Comparison of ENCODE assay signal across 9 mouse cellular contexts in genomic region chr11:53736771-53737572, GRCm38 (mm10). TPM values are rescaled to one million over a fixed set of nuclear protein-coding genes. Genes with fewer than 3 reads are reported as not detected.
DNase-seq lines count a peak whose midpoint lies in the region; ATAC-seq and TF ChIP-seq lines count a peak whose summit lies in the region.
"Had no signal": no experiment of that assay in that cellular context is flagged by ENCODE, and none has a peak within 500 bp of the region (broad histone marks: within the 10 kb centered on the region; RNA-seq: fewer than 3 reads in every experiment).

No protein-coding gene starts in this region.

- H3K4me2 ChIP-seq in CH12.LX (ENCODE audit: insufficient read depth, low read depth, poor library complexity, severe bottlenecking) = peak overlapping the region; percentile 9; the same call in 1 of the 2 replicates
- no peak overlapping the region for H3K4me2 ChIP-seq in heart, postnatal 0 days (ENCODE audit: low read depth, low read length)
- H3K4me2 ChIP-seq in liver, embryonic 15.5 days = no peak overlapping the region
- H3K4me2 ChIP-seq in neural tube, embryonic 14.5 days (ENCODE audit: low read depth, low read length) = no peak overlapping the region
- H3K4me2 ChIP-seq: midbrain, embryonic 12.5 days had no signal

- DNase-seq in CH12.LX (ENCODE audit: extremely low read depth) = peak; percentile 99
- DNase-seq in brain, adult 2 months (ENCODE audit: low read depth, low spot score) = peak; percentile 87
- DNase-seq in fibroblast of lung, adult 2 months (ENCODE audit: low read depth) = peak; percentile 68
- peak; percentile 84 for DNase-seq in heart, postnatal 0 days (ENCODE audit: low spot score)
- peak; percentile 86 to 90 for DNase-seq in kidney, postnatal 4 days

- peak; percentile 80 to 99 for TF ChIP-seq CTCF in CH12.LX (conservative IDR thresholded peaks at IDR 0.05 in 1 of 2, IDR thresholded peaks at IDR 0.05 in 1 of 2; ENCODE audit: low read depth in 2 of 2, low read length in 2 of 2)
- TF ChIP-seq CTCF in heart, postnatal 0 days (IDR thresholded peaks at IDR 0.05; ENCODE audit: low read depth) = peak; percentile 84
- TF ChIP-seq CTCF in testis, adult 2 months (IDR thresholded peaks at IDR 0.05; ENCODE audit: control insufficient read depth, insufficient read depth, insufficient replicate concordance, low read depth, low read length) = peak; percentile 89

- H3K4me3 ChIP-seq in CH12.LX (replicated peaks in 1 of 3; ENCODE audit: low read depth in 2 of 3, low read length in 2 of 3, poor library complexity in 1 of 3) = no peak overlapping the region
- H3K4me3 ChIP-seq in heart, postnatal 0 days (ENCODE audit: low read depth, low read length) = no peak overlapping the region
- no peak overlapping the region for H3K4me3 ChIP-seq in liver, embryonic 15.5 days (replicated peaks)
- H3K4me3 ChIP-seq in neural tube, embryonic 14.5 days (ENCODE audit: low read depth, low read length) = no peak overlapping the region
- no peak overlapping the region for H3K4me3 ChIP-seq in testis, adult 2 months (ENCODE audit: control insufficient read depth, low read depth, low read length)
- H3K4me3 ChIP-seq: midbrain, embryonic 12.5 days had no signal

- TF ChIP-seq POLR2A in CH12.LX (IDR thresholded peaks at IDR 0.05; ENCODE audit: low read depth, low read length) = no peak
- TF ChIP-seq POLR2A in testis, adult 2 months (IDR thresholded peaks at IDR 0.05; ENCODE audit: control insufficient read depth, low read depth, low read length) = no peak

- H3K79me2 ChIP-seq in CH12.LX (replicated peaks; ENCODE audit: control insufficient read depth, extremely low read depth, insufficient read depth, poor library complexity, severe bottlenecking) = no peaks in the 10 kb centered on the region

- H3K9ac ChIP-seq in CH12.LX (ENCODE audit: insufficient read depth, low read depth) = peak overlapping the region; percentile 40; the same call in 1 of the 2 replicates
- no peak overlapping the region for H3K9ac ChIP-seq in heart, postnatal 0 days (replicated peaks; ENCODE audit: low read depth, low read length)
- no peak overlapping the region for H3K9ac ChIP-seq in liver, embryonic 15.5 days
- H3K9ac ChIP-seq in neural tube, embryonic 14.5 days (replicated peaks; ENCODE audit: low read depth, low read length) = no peak overlapping the region
- H3K9ac ChIP-seq: midbrain, embryonic 12.5 days had no signal

- no peaks in the 10 kb centered on the region for H3K27me3 ChIP-seq in CH12.LX (replicated peaks)
- H3K27me3 ChIP-seq in heart, postnatal 0 days (ENCODE audit: control insufficient read depth, insufficient read depth, low read length) = no peaks in the 10 kb centered on the region
- no peaks in the 10 kb centered on the region for H3K27me3 ChIP-seq in liver, embryonic 15.5 days
- no peaks in the 10 kb centered on the region for H3K27me3 ChIP-seq in neural tube, embryonic 14.5 days (ENCODE audit: control insufficient read depth, insufficient read depth, low read length)
- no peaks in the 10 kb centered on the region for H3K27me3 ChIP-seq in testis, adult 2 months (ENCODE audit: control insufficient read depth, insufficient read depth, low read length)
- H3K27me3 ChIP-seq: midbrain, embryonic 12.5 days had no signal

- WGBS in heart, postnatal 0 days = 45% methylated on average over 14 of the region's 14 CpGs
- WGBS in liver, embryonic 15.5 days (ENCODE audit: insufficient replicate concordance) = 42% methylated on average over 14 of the region's 14 CpGs
- WGBS in neural tube, embryonic 14.5 days = 51% methylated on average over 14 of the region's 14 CpGs

- TF ChIP-seq EP300 in CH12.LX (IDR thresholded peaks at IDR 0.05; ENCODE audit: low read length) = peak; percentile 44; the same call in 1 of the 2 replicates
- no peak for TF ChIP-seq EP300 in heart, postnatal 0 days (IDR thresholded peaks at IDR 0.05; ENCODE audit: low read depth)

- H3K9me3 ChIP-seq in CH12.LX (replicated peaks; ENCODE audit: low read length) = no peaks in the 10 kb centered on the region
- H3K9me3 ChIP-seq in heart, postnatal 0 days (replicated peaks; ENCODE audit: control insufficient read depth, low read length) = no peaks in the 10 kb centered on the region
- no peaks in the 10 kb centered on the region for H3K9me3 ChIP-seq in liver, embryonic 15.5 days (replicated peaks)
- H3K9me3 ChIP-seq in neural tube, embryonic 14.5 days (ENCODE audit: control insufficient read depth, low read length) = no peaks in the 10 kb centered on the region
- H3K9me3 ChIP-seq: midbrain, embryonic 12.5 days had no signal

- in situ Hi-C loops in CH12.LX (cut with MboI; ENCODE audit: low pct_ligation_motif_present, low pct_unique_long_range_greater_than_20kb, low sequenced_read_pairs) = loop anchor here (5.0 kb wide), 2 partner anchors 150 to 270 kb away; no protein-coding TSS in a partner anchor

- no peaks in the 10 kb centered on the region for H3K36me3 ChIP-seq in CH12.LX (replicated peaks in 1 of 2; ENCODE audit: control insufficient read depth in 1 of 2, insufficient read depth in 1 of 2, low read length in 1 of 2)
- no peaks in the 10 kb centered on the region for H3K36me3 ChIP-seq in heart, postnatal 0 days (replicated peaks; ENCODE audit: control insufficient read depth, insufficient read depth, low read length)
- H3K36me3 ChIP-seq in liver, embryonic 15.5 days (replicated peaks) = no peaks in the 10 kb centered on the region
- H3K36me3 ChIP-seq in neural tube, embryonic 14.5 days (ENCODE audit: control insufficient read depth, insufficient read depth, low read length) = no peaks in the 10 kb centered on the region
- no peaks in the 10 kb centered on the region for H3K36me3 ChIP-seq in testis, adult 2 months (ENCODE audit: control insufficient read depth, insufficient read depth, low read length)
- H3K36me3 ChIP-seq: midbrain, embryonic 12.5 days had no signal

- H3K4me1 ChIP-seq in CH12.LX (ENCODE audit: control insufficient read depth in 1 of 2, insufficient read depth in 2 of 2) = peaks cover 8 to 35% of the 10 kb centered on the region in 2 experiments
- H3K4me1 ChIP-seq in heart, postnatal 0 days (ENCODE audit: control insufficient read depth, insufficient read depth) = no peaks in the 10 kb centered on the region
- H3K4me1 ChIP-seq in liver, embryonic 15.5 days (replicated peaks) = peaks cover 14% of the 10 kb centered on the region; the same call in 1 of the 2 replicates
- no peaks in the 10 kb centered on the region for H3K4me1 ChIP-seq in neural tube, embryonic 14.5 days (ENCODE audit: control insufficient read depth, insufficient read depth, low read length)
- peaks cover 24% of the 10 kb centered on the region for H3K4me1 ChIP-seq in testis, adult 2 months (ENCODE audit: control insufficient read depth, insufficient read depth, low read length)
- H3K4me1 ChIP-seq: midbrain, embryonic 12.5 days had no signal

- H3K27ac ChIP-seq in CH12.LX (ENCODE audit: insufficient read depth, low read depth) = peak overlapping the region; percentile 74
- 0 out of 2 replicates have a peak overlapping the region, but pooled peaks have one; percentile 5 for H3K27ac ChIP-seq in heart, postnatal 0 days (ENCODE audit: low read depth)
- no peak overlapping the region for H3K27ac ChIP-seq in liver, embryonic 15.5 days (replicated peaks)
- H3K27ac ChIP-seq in neural tube, embryonic 14.5 days (ENCODE audit: low read depth, low read length) = no peak overlapping the region
- peak overlapping the region; percentile 44 for H3K27ac ChIP-seq in testis, adult 2 months (ENCODE audit: control insufficient read depth, insufficient read depth, low read depth, low read length)
- H3K27ac ChIP-seq: midbrain, embryonic 12.5 days had no signal

- TF ChIP-seq RAD21 in CH12.LX (IDR thresholded peaks at IDR 0.05; ENCODE audit: low read depth, low read length) = peak; percentile 84

- ATAC-seq in heart, postnatal 0 days (ENCODE audit: insufficient read depth, low read depth) = peak; percentile 77
- ATAC-seq in liver, embryonic 15.5 days (ENCODE audit: insufficient read depth) = peak; percentile 51
- ATAC-seq in neural tube, embryonic 14.5 days (ENCODE audit: low read depth) = peak; percentile 46; the same call in 1 of the 2 replicates

- dilution Hi-C loops in CH12.LX (cut with MboI; ENCODE audit: extremely low pct_ligation_motif_present, extremely low pct_unique_long_range_greater_than_20kb, low sequenced_read_pairs) = no loop called here

RNA-seq across cellular contexts. Expression of gene Il5, which starts 16.4 kb away (rescaled TPM):
- not detected in 2 replicates for total RNA-seq in CH12.LX (2012; rRNA removed)
- not detected in 2 replicates for total RNA-seq in CH12.LX (2014; rRNA removed)
- polyA plus RNA-seq in CH12.LX (2012; ENCODE audit: insufficient read length, low read depth) = not detected in 2 replicates
- total RNA-seq in heart, postnatal 0 days (2014; rRNA removed; ENCODE audit: low replicate concordance) = not detected in 2 replicates
- 0.07 TPM in 2 replicates for polyA plus RNA-seq in heart, postnatal 0 days (2015; fragmentation: Nextera tagmentation; extraction: Ambion mirVana)
- polyA plus RNA-seq in liver, embryonic 15.5 days (2015; fragmentation: Nextera tagmentation; extraction: Ambion mirVana) = not detected in 2 replicates
- not detected in 2 replicates for polyA plus RNA-seq in neural tube, embryonic 14.5 days (2014; fragmentation: Nextera tagmentation; extraction: Ambion mirVana)
- polyA plus RNA-seq in testis, adult 2 months (2012; rRNA removed) = 0.23 and 0.27 TPM in 2 replicates
- polyA plus RNA-seq: midbrain, embryonic 12.5 days had no signal

RNA-seq across cellular contexts. Expression of gene Rad50, which starts 29.9 kb away (rescaled TPM):
- 45.3 and 48.2 TPM in 2 replicates for total RNA-seq in CH12.LX (2012; rRNA removed)
- 36.0 and 39.6 TPM in 2 replicates for total RNA-seq in CH12.LX (2014; rRNA removed)
- polyA plus RNA-seq in CH12.LX (2012; ENCODE audit: insufficient read length, low read depth) = 53.6 and 55.2 TPM in 2 replicates
- 4.6 and 5.9 TPM in 2 replicates for total RNA-seq in heart, postnatal 0 days (2014; rRNA removed; ENCODE audit: low replicate concordance)
- polyA plus RNA-seq in heart, postnatal 0 days (2015; fragmentation: Nextera tagmentation; extraction: Ambion mirVana) = 13.5 and 14.9 TPM in 2 replicates
- 11.8 and 12.7 TPM in 2 replicates for polyA plus RNA-seq in liver, embryonic 15.5 days (2015; fragmentation: Nextera tagmentation; extraction: Ambion mirVana)
- 11.2 and 12.0 TPM in 2 replicates for polyA plus RNA-seq in neural tube, embryonic 14.5 days (2014; fragmentation: Nextera tagmentation; extraction: Ambion mirVana)
- 3.0 and 3.2 TPM in 2 replicates for polyA plus RNA-seq in testis, adult 2 months (2012; rRNA removed)

RNA-seq across cellular contexts. Expression of gene Irf1, which starts 32.8 kb away (rescaled TPM):
- total RNA-seq in CH12.LX (2012; rRNA removed) (46.4 and 64.9 TPM in 2 replicates), CH12.LX (2014; rRNA removed) (19.8 and 23.6 TPM in 2 replicates)
- polyA plus RNA-seq in CH12.LX (2012; ENCODE audit: insufficient read length, low read depth) = 17.8 and 18.2 TPM in 2 replicates
- 4.6 and 9.1 TPM in 2 replicates for total RNA-seq in heart, postnatal 0 days (2014; rRNA removed; ENCODE audit: low replicate concordance)
- polyA plus RNA-seq in heart, postnatal 0 days (2015; fragmentation: Nextera tagmentation; extraction: Ambion mirVana) = 9.4 and 9.6 TPM in 2 replicates
- 11.9 and 13.6 TPM in 2 replicates for polyA plus RNA-seq in liver, embryonic 15.5 days (2015; fragmentation: Nextera tagmentation; extraction: Ambion mirVana)
- 1.4 and 3.3 TPM in 2 replicates for polyA plus RNA-seq in neural tube, embryonic 14.5 days (2014; fragmentation: Nextera tagmentation; extraction: Ambion mirVana)
- 3.4 TPM in 2 replicates for polyA plus RNA-seq in testis, adult 2 months (2012; rRNA removed)

RNA-seq across cellular contexts. Expression of gene Gm17334, which starts 36.0 kb away (rescaled TPM):
- total RNA-seq in CH12.LX (2012; rRNA removed) (0.71 and 0.72 TPM in 2 replicates), CH12.LX (2014; rRNA removed) (not detected in 2 replicates)
- polyA plus RNA-seq in CH12.LX (2012; ENCODE audit: insufficient read length, low read depth) = 0.47 and 0.57 TPM in 2 replicates
- total RNA-seq in heart, postnatal 0 days (2014; rRNA removed; ENCODE audit: low replicate concordance) = not detected in 2 replicates
- polyA plus RNA-seq in heart, postnatal 0 days (2015; fragmentation: Nextera tagmentation; extraction: Ambion mirVana) = not detected in 2 replicates
- 0.16 TPM in 1 of 2 replicates, not detected in the other for polyA plus RNA-seq in liver, embryonic 15.5 days (2015; fragmentation: Nextera tagmentation; extraction: Ambion mirVana)
- polyA plus RNA-seq in neural tube, embryonic 14.5 days (2014; fragmentation: Nextera tagmentation; extraction: Ambion mirVana) = not detected in 2 replicates
- polyA plus RNA-seq in testis, adult 2 months (2012; rRNA removed) = not detected in 2 replicates
- polyA plus RNA-seq: midbrain, embryonic 12.5 days had no signal

Comparison
In these comparisons a context has a peak if more than half of its experiments do, and no peak if none do; other contexts are left out.
1. H3K27ac ChIP-seq: peak in CH12.LX (single experiment), heart, postnatal 0 days (single experiment) and testis, adult 2 months (single experiment); none in liver, embryonic 15.5 days (single experiment) and neural tube, embryonic 14.5 days (single experiment).
2. Peak in every context shown above with its lines, with median percentiles within 50 percentile points of each other: DNase-seq, CTCF ChIP-seq and ATAC-seq.